Mouse (Mus musculus) heart, postnatal 25 days (tissue): ENCODE measurements around the gene Cd40. TPM values are rescaled to one million over a fixed set of nuclear protein-coding genes. Genes with fewer than 3 reads are reported as not detected.

Experiments used
- DNase-seq: peaks from one replicate; pipeline ENCODE4 v3.0.0; 2022; ENCODE audit warnings: low spot score
- intact Hi-C: fragments of 180-260 bp; cut with DNase I; formaldehyde crosslinking; loops from one replicate; pipeline ENCODE4 v1.15.1; 2025
- total RNA-seq, 2 experiments: library from RNA; stranded (reverse); gene quantifications; 2 replicates each; pipeline ENCODE4 v1.2.3; 2021

The Cd40 gene
- total RNA-seq = 1 to 10 TPM; 1.9 to 3.6 TPM

- DNase-seq = peak; percentile 79
- intact Hi-C loops = no loop called here
These were observed at the start of gene Cd40 for GRCm38 (mm10) chr2:165054888-165055852. Cd40 (plus strand) TSS chr2:165055627.

GRCm38 (mm10) chr2:165006813-165007212, 48.6 kb upstream of the Cd40 start:
- intact Hi-C loops = no loop called here
- no peak for DNase-seq

GRCm38 (mm10) chr2:165007986-165008385, 47.4 kb upstream of the Cd40 start:
- no peak for DNase-seq
- intact Hi-C loops = no loop called here

GRCm38 (mm10) chr2:165009161-165009560, 46.3 kb upstream of the Cd40 start:
- intact Hi-C loops = no loop called here
- DNase-seq = no peak

- no peak for DNase-seq
- intact Hi-C loops = no loop called here
These were observed 45.8 kb upstream of the Cd40 start for GRCm38 (mm10) chr2:165009581-165009980.

GRCm38 (mm10) chr2:165010351-165010750, 45.1 kb upstream of the Cd40 start:
- intact Hi-C loops = no loop called here
- DNase-seq = no peak

GRCm38 (mm10) chr2:165014935-165015334, 40.5 kb upstream of the Cd40 start:
- intact Hi-C loops = no loop called here
- no peak for DNase-seq

GRCm38 (mm10) chr2:165020490-165020889, 34.9 kb upstream of the Cd40 start:
- no peak for DNase-seq
- intact Hi-C loops = no loop called here

- DNase-seq = no peak
- intact Hi-C loops = no loop called here
These were observed 28.3 kb upstream of the Cd40 start for GRCm38 (mm10) chr2:165027163-165027562.

- DNase-seq = no peak
- intact Hi-C loops = loop anchor here (2.0 to 10.0 kb wide), 3 partner anchors 72 to 198 kb away; partner anchors contain the start of genes Ctsa, Neurl2 and Slc12a5
These were observed 22.9 kb upstream of the Cd40 start for GRCm38 (mm10) chr2:165032533-165032932.

- DNase-seq = no peak
- intact Hi-C loops = loop anchor here (2.0 to 10.0 kb wide), 3 partner anchors 73 to 199 kb away; partner anchors contain the start of genes Ctsa, Neurl2 and Slc12a5
These were observed 22.1 kb upstream of the Cd40 start for GRCm38 (mm10) chr2:165033306-165033705.

- intact Hi-C loops = loop anchor here (10.0 kb wide), 1 partner anchor 200 kb away; the partner anchor contains the start of genes Ctsa and Neurl2
- DNase-seq = peak; percentile 98
These were observed 21.0 kb upstream of the Cd40 start, which contains the start of gene Ncoa5 for GRCm38 (mm10) chr2:165034131-165035057. Ncoa5 (minus strand) TSS chr2:165034867.

GRCm38 (mm10) chr2:165035058-165035431, 20.4 kb upstream of the Cd40 start:
- no peak for DNase-seq
- intact Hi-C loops = loop anchor here (10.0 kb wide), 1 partner anchor 200 kb away; the partner anchor contains the start of genes Ctsa and Neurl2

- no peak for DNase-seq
- intact Hi-C loops = loop anchor here (10.0 kb wide), 1 partner anchor 203 kb away; the partner anchor contains the start of genes Ctsa and Neurl2
These were observed 18.0 kb upstream of the Cd40 start for GRCm38 (mm10) chr2:165037415-165037814.

GRCm38 (mm10) chr2:165042126-165042525, 13.3 kb upstream of the Cd40 start:
- no peak for DNase-seq
- intact Hi-C loops = no loop called here

GRCm38 (mm10) chr2:165043090-165043636, 12.3 kb upstream of the Cd40 start:
- DNase-seq = no peak
- intact Hi-C loops = no loop called here

- no peak for DNase-seq
These were observed 11.7 kb upstream of the Cd40 start for GRCm38 (mm10) chr2:165043729-165044128.

GRCm38 (mm10) chr2:165049044-165049443, 6.4 kb upstream of the Cd40 start:
- intact Hi-C loops = no loop called here
- no peak for DNase-seq

More at GRCm38 (mm10) chr2:165043729-165044128, 11.7 kb upstream of the Cd40 start:
- intact Hi-C loops = no loop called here

- intact Hi-C loops = no loop called here
These were observed 4.4 kb upstream of the Cd40 start for GRCm38 (mm10) chr2:165050826-165051548.

More at GRCm38 (mm10) chr2:165050826-165051548, 4.4 kb upstream of the Cd40 start:
- DNase-seq = no peak
